Mouse (Mus musculus): ENCODE measurements at regions not wholly inside any gene's neighbourhood (a gene's known extent, or its start where the extent isn't known, plus 50 kb on each side); places are given as distances from the start of the nearest gene placed in this dataset.

DNA sequence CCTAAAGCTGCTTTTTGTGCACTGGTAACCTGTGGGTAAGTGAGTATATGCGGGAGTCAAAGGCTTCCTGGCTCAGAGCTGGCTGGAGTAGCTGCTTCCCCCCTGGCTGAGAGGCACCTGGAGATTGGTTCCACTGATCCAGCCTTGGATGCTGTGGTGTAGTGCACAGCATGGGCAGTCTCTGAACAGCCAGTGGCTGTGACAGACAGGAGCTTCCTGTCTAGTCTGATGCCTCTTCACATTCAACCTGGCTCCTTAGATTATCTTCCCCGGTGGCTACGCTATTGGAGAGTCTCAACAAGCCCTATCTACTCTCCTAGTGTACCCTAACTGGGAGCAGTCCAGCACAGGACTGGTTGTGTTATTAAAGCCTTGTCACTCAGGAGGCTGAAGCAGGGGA, 160.4 kb upstream of the Adgrl2 start:
- no peak for TF ChIP-seq CTCF (IDR thresholded peaks at IDR 0.05; ENCODE audit: extremely low read depth, insufficient read depth, low read length)
- no peak for TF ChIP-seq POLR2A (IDR thresholded peaks at IDR 0.05; ENCODE audit: extremely low read depth, insufficient read depth, low read length)

Measured in cortical plate, adult 2 months (tissue).